Mouse (Mus musculus): ENCODE measurements around the gene Lpin1.

GRCm38 (mm10) chr12:16600374-16600773, 10.4 kb downstream of the Lpin1 start:
- TF ChIP-seq CTCF (IDR thresholded peaks at IDR 0.05; ENCODE audit: low read depth) (no peak), EP300 (IDR thresholded peaks at IDR 0.05; ENCODE audit: low read depth) (no peak)

Measured in liver, postnatal 0 days (tissue).